ENCODE assay signal across 8 mouse cellular contexts in genomic region chr10:81292554-81293333, GRCm38 (mm10). TPM values are rescaled to one million over a fixed set of nuclear protein-coding genes. Genes with fewer than 3 reads are reported as not detected.
DNase-seq lines count a peak whose midpoint lies in the region; ATAC-seq lines count a peak whose summit lies in the region.

TSS of gene Pip5k1c (plus strand) at chr10:81292963.

- peaks cover 49% of the 10 kb centered on the region for H3K4me1 ChIP-seq in heart, embryonic 10.5 days
- peaks cover 71% of the 10 kb centered on the region for H3K4me1 ChIP-seq in kidney, embryonic 15.5 days

- peaks cover 36% of the 10 kb centered on the region for H3K27me3 ChIP-seq in heart, embryonic 10.5 days (ENCODE audit: insufficient read depth, poor library complexity, severe bottlenecking)
- H3K27me3 ChIP-seq in kidney, embryonic 15.5 days: peaks cover 23% of the 10 kb centered on the region

- H3K27ac ChIP-seq in heart, embryonic 10.5 days: peak within 1 kb of the TSS; percentile 95
- peak within 1 kb of the TSS; percentile 93 for H3K27ac ChIP-seq in kidney, embryonic 15.5 days

- peaks cover 9% of the 10 kb centered on the region; the same call in 1 of the 2 replicates for H3K36me3 ChIP-seq in heart, embryonic 10.5 days
- H3K36me3 ChIP-seq in kidney, embryonic 15.5 days: no peaks in the 10 kb centered on the region

- peak; percentile 81 for ATAC-seq in erythroblast, adult 5-6 weeks (replicated peaks; ENCODE audit: low FRiP score, poor library complexity, severe bottlenecking)
- ATAC-seq in kidney, embryonic 15.5 days (replicated peaks; ENCODE audit: low FRiP score): peak; percentile 95
- ATAC-seq in monocyte, adult 5-6 weeks (replicated peaks; ENCODE audit: insufficient number of reproducible peaks, low FRiP score, low TSS enrichment, poor library complexity, severe bottlenecking): peak; percentile 78

- no peaks in the 10 kb centered on the region for H3K9me3 ChIP-seq in heart, embryonic 10.5 days
- H3K9me3 ChIP-seq in kidney, embryonic 15.5 days (replicated peaks): no peaks in the 10 kb centered on the region

- WGBS in heart, embryonic 10.5 days: 1% methylated on average over 69 of the region's 80 CpGs
- WGBS in kidney, embryonic 15.5 days: 1% methylated on average over 61 of the region's 80 CpGs

- peak within 1 kb of the TSS; percentile 90 for H3K4me2 ChIP-seq in kidney, embryonic 15.5 days

- peak within 1 kb of the TSS; percentile 82 for H3K9ac ChIP-seq in kidney, embryonic 15.5 days

- peak within 1 kb of the TSS; percentile 79 for H3K4me3 ChIP-seq in heart, embryonic 10.5 days
- peak within 1 kb of the TSS; percentile 88 for H3K4me3 ChIP-seq in kidney, embryonic 15.5 days (replicated peaks)

- DNase-seq in B cell, adult 2 months: peak; percentile 99
- DNase-seq in brain, adult 2 months (ENCODE audit: low read depth, low spot score): peak; percentile 100
- DNase-seq in heart, embryonic 10.5 days (ENCODE audit: low spot score): peak; percentile 100
- DNase-seq in liver: peak; percentile 100
- DNase-seq in spleen, postnatal 4 days (ENCODE audit: low spot score in 2 of 2): peak; percentile 99

RNA-seq across cellular contexts. Expression of gene Pip5k1c, which starts in this region (rescaled TPM):
- total RNA-seq in erythroblast, adult 5-6 weeks (2015; ENCODE audit: low replicate concordance): 9.6 and 11.3 TPM in 2 replicates
- total RNA-seq in erythroblast, adult 5-6 weeks (2017; ENCODE audit: low replicate concordance): 10.8 and 11.3 TPM in 2 replicates
- 42.6 and 55.9 TPM in 2 replicates for polyA plus RNA-seq in heart, embryonic 10.5 days (2016; fragmentation: Nextera tagmentation; extraction: Ambion mirVana)
- polyA plus RNA-seq in kidney, embryonic 15.5 days (2015; fragmentation: Nextera tagmentation; extraction: Ambion mirVana): 51.0 and 61.3 TPM in 2 replicates
- 47.3 to 69.4 TPM (median 50.3 TPM) in 3 replicates for total RNA-seq in monocyte, adult 5-6 weeks (2017)

Comparison
In these comparisons a context has a peak if more than half of its experiments do, and no peak if none do; other contexts are left out.
1. Peak in every context shown above with its lines: DNase-seq, ATAC-seq, H3K4me3 ChIP-seq and H3K27ac ChIP-seq.